Mouse (Mus musculus) MEL (cell line): ENCODE measurements at regions not wholly inside any gene's neighbourhood (a gene's known extent, or its start where the extent isn't known, plus 50 kb on each side); places are given as distances from the start of the nearest gene placed in this dataset.
A peak's percentile ranks its signal among the peaks of the same experiment; 100 is the strongest.

ENCODE experiments used
- DNase-seq: peaks from one replicate; pipeline ENCODE4 v3.0.0; 2011; ENCODE audit warnings: low read depth, low spot score
- H3K27ac ChIP-seq: 2 replicates; pipeline ENCODE4 v1.5.1; 2012; ENCODE audit warnings: low read depth, mild to moderate bottlenecking, control low read depth, low read length, moderate library complexity; ENCODE audit not compliant: control insufficient read depth
- H3K27me3 ChIP-seq, 2 experiments: fragments of 150-350 bp in 1 of 2; sonication (generic) in 1 of 2; 2 replicates each; pipeline ENCODE4 v1.6.1; 2012; ENCODE audit warnings: low read length in 2 of 2, mild to moderate bottlenecking in 2 of 2, improper control_type of control experiment in 1 of 2, moderate library complexity in 1 of 2; ENCODE audit not compliant: insufficient read depth in 2 of 2, control insufficient read depth in 1 of 2
- H3K36me3 ChIP-seq, 2 experiments: 2 replicates each; pipeline ENCODE4 v1.6.1; 2012 to 2014; ENCODE audit warnings: low read length in 2 of 2, improper control_type of control experiment in 1 of 2, inconsistent platforms in 1 of 2, mild to moderate bottlenecking in 1 of 2; ENCODE audit not compliant: insufficient read depth in 2 of 2, control insufficient read depth in 1 of 2
- H3K4me1 ChIP-seq, 2 experiments: fragments of 150-350 bp in 1 of 2; sonication (generic) in 1 of 2; 2 replicates each; pipeline ENCODE4 v1.6.1; 2012; ENCODE audit warnings: low read length in 2 of 2, improper control_type of control experiment in 1 of 2, mild to moderate bottlenecking in 1 of 2; ENCODE audit not compliant: insufficient read depth in 2 of 2, control insufficient read depth in 1 of 2
- H3K4me3 ChIP-seq, 2 experiments: fragments of 150-350 bp in 1 of 2; sonication (generic) in 1 of 2; 2 replicates each; pipeline ENCODE4 v1.5.1; 2012; ENCODE audit warnings: low read depth in 2 of 2, low read length in 2 of 2, mild to moderate bottlenecking in 2 of 2, moderate library complexity in 2 of 2, control low read depth in 1 of 2, improper control_type of control experiment in 1 of 2; ENCODE audit not compliant: control insufficient read depth in 1 of 2, insufficient read depth in 1 of 2
- H3K79me2 ChIP-seq: 2 replicates; pipeline ENCODE4 v1.6.1; 2012; ENCODE audit warnings: mild to moderate bottlenecking, low read length, moderate library complexity; ENCODE audit not compliant: control insufficient read depth, poor library complexity, insufficient read depth
- H3K9ac ChIP-seq: 2 replicates; pipeline ENCODE4 v1.6.1; 2012; ENCODE audit warnings: low read depth, mild to moderate bottlenecking, control low read depth, low read length, moderate library complexity; ENCODE audit not compliant: control insufficient read depth, poor library complexity, severe bottlenecking
- H3K9me3 ChIP-seq: fragments of 150-350 bp; sonication (generic); replicated peaks from 2 replicates; pipeline ENCODE4 v1.6.1; 2012; ENCODE audit warnings: mild to moderate bottlenecking, low read length, improper control_type of control experiment, moderate library complexity; ENCODE audit not compliant: insufficient read depth
- BHLHE40 ChIP-seq: IDR thresholded peaks from 2 replicates; pipeline ENCODE4 v1.6.1; 2012; ENCODE audit warnings: low read depth, mild to moderate bottlenecking, inconsistent platforms, low read length, improper control_type of control experiment, borderline replicate concordance
- CHD1 ChIP-seq: IDR thresholded peaks from 2 replicates; pipeline ENCODE4 v1.6.1; 2012; ENCODE audit warnings: low read depth, mild to moderate bottlenecking, inconsistent platforms, low read length, improper control_type of control experiment
- CHD2 ChIP-seq: IDR thresholded peaks from 2 replicates; pipeline ENCODE4 v1.6.1; 2011; ENCODE audit warnings: low read length, improper control_type of control experiment
- CTCF ChIP-seq, 3 experiments: IDR thresholded peaks in 2 of 3; conservative IDR thresholded peaks in 1 of 3; 2 replicates each; pipeline ENCODE4 v1.5.1; 2011 to 2012; ENCODE audit warnings: low read length in 3 of 3, low read depth in 2 of 3, mild to moderate bottlenecking in 2 of 3, improper control_type of control experiment in 1 of 3, inconsistent platforms in 1 of 3, mixed read lengths in 1 of 3, moderate library complexity in 1 of 3; ENCODE audit not compliant: control insufficient read depth in 1 of 3, insufficient read depth in 1 of 3, poor library complexity in 1 of 3, severe bottlenecking in 1 of 3
- E2F4 ChIP-seq: IDR thresholded peaks from 2 replicates; pipeline ENCODE4 v1.6.1; 2011; ENCODE audit warnings: low read depth, low read length, improper control_type of control experiment, borderline replicate concordance
- ELF1 ChIP-seq: IDR thresholded peaks from 2 replicates; pipeline ENCODE4 v1.6.1; 2014; ENCODE audit warnings: low read depth, mild to moderate bottlenecking, inconsistent platforms, low read length, improper control_type of control experiment, moderate library complexity
- EP300 ChIP-seq, 2 experiments: IDR thresholded peaks; 2 replicates each; pipeline ENCODE4 v1.6.1; 2011; ENCODE audit warnings: improper control_type of control experiment in 2 of 2, low read length in 2 of 2, low read depth in 1 of 2, mild to moderate bottlenecking in 1 of 2
- ETS1 ChIP-seq: IDR thresholded peaks from 2 replicates; pipeline ENCODE4 v1.6.1; 2012; ENCODE audit warnings: low read depth, mild to moderate bottlenecking, inconsistent platforms, low read length, improper control_type of control experiment, moderate library complexity
- HCFC1 ChIP-seq: IDR thresholded peaks from 2 replicates; pipeline ENCODE4 v1.6.1; 2012; ENCODE audit warnings: low read depth, mild to moderate bottlenecking, inconsistent platforms, low read length, improper control_type of control experiment, moderate library complexity
- JUND ChIP-seq: IDR thresholded peaks from 2 replicates; pipeline ENCODE4 v1.6.1; 2011; ENCODE audit warnings: low read depth, mild to moderate bottlenecking, improper control_type of control experiment, low read length
- KAT2A ChIP-seq: conservative IDR thresholded peaks from 2 replicates; pipeline ENCODE4 v1.6.1; 2012; ENCODE audit warnings: low read depth, low read length, improper control_type of control experiment, inconsistent platforms
- MAX ChIP-seq: IDR thresholded peaks from 2 replicates; pipeline ENCODE4 v1.6.1; 2011; ENCODE audit warnings: low read length, improper control_type of control experiment
- MAZ ChIP-seq: IDR thresholded peaks from 2 replicates; pipeline ENCODE4 v1.6.1; 2012; ENCODE audit warnings: low read depth, mild to moderate bottlenecking, inconsistent platforms, low read length, improper control_type of control experiment
- MEF2A ChIP-seq: IDR thresholded peaks from 2 replicates; pipeline ENCODE4 v1.6.1; 2014; ENCODE audit warnings: low read depth, mild to moderate bottlenecking, inconsistent platforms, low read length, improper control_type of control experiment; ENCODE audit not compliant: poor library complexity, insufficient replicate concordance, severe bottlenecking; ENCODE audit errors: extremely low read depth
- MYB ChIP-seq: IDR thresholded peaks from 2 replicates; pipeline ENCODE4 v1.6.1; 2011; ENCODE audit warnings: mild to moderate bottlenecking, low read depth, low read length, improper control_type of control experiment
- MYC ChIP-seq: IDR thresholded peaks from 2 replicates; pipeline ENCODE4 v1.6.1; 2011; ENCODE audit warnings: low read depth, mild to moderate bottlenecking, low read length, improper control_type of control experiment, moderate library complexity
- NRF1 ChIP-seq: IDR thresholded peaks from 2 replicates; pipeline ENCODE4 v1.6.1; 2014; ENCODE audit warnings: low read depth, mild to moderate bottlenecking, inconsistent platforms, low read length, improper control_type of control experiment, moderate library complexity; ENCODE audit not compliant: poor library complexity, insufficient read depth, severe bottlenecking
- POLR2AphosphoS2 ChIP-seq: IDR thresholded peaks from 2 replicates; pipeline ENCODE4 v1.6.1; 2011; ENCODE audit warnings: low read length, improper control_type of control experiment
- RCOR1 ChIP-seq: IDR thresholded peaks from 2 replicates; pipeline ENCODE4 v1.6.1; 2012; ENCODE audit warnings: low read depth, mild to moderate bottlenecking, inconsistent platforms, low read length, improper control_type of control experiment
- SMC3 ChIP-seq: IDR thresholded peaks from 2 replicates; pipeline ENCODE4 v1.6.1; 2011; ENCODE audit warnings: low read depth, low read length, improper control_type of control experiment
- TCF12 ChIP-seq: IDR thresholded peaks from 2 replicates; pipeline ENCODE4 v1.6.1; 2014; ENCODE audit warnings: low read depth, mild to moderate bottlenecking, inconsistent platforms, low read length, improper control_type of control experiment, moderate library complexity
- ZC3H11A ChIP-seq: IDR thresholded peaks from 2 replicates; pipeline ENCODE4 v1.6.1; 2012; ENCODE audit warnings: low read depth, mild to moderate bottlenecking, inconsistent platforms, low read length, improper control_type of control experiment
- ZMIZ1 ChIP-seq: IDR thresholded peaks from 2 replicates; pipeline ENCODE4 v1.6.1; 2012; ENCODE audit warnings: low read depth, mild to moderate bottlenecking, inconsistent platforms, low read length, improper control_type of control experiment, moderate library complexity
- ZNF384 ChIP-seq: IDR thresholded peaks from 2 replicates; pipeline ENCODE4 v1.6.1; 2012; ENCODE audit warnings: low read depth, mild to moderate bottlenecking, inconsistent platforms, low read length, improper control_type of control experiment

GRCm38 (mm10) chr6:61063129-61063528 lies 117.0 kb upstream of the Ccser1 start:
- no peak for DNase-seq

GRCm38 (mm10) chr6:61065769-61066168 lies 114.4 kb upstream of the Ccser1 start:
- no peaks in the 10 kb centered on the region for H3K36me3 ChIP-seq
- H3K27ac ChIP-seq: no peak overlapping the region
- H3K4me1 ChIP-seq: no peaks in the 10 kb centered on the region
- no peak overlapping the region for H3K4me3 ChIP-seq
- H3K79me2 ChIP-seq: no peaks in the 10 kb centered on the region
- H3K9me3 ChIP-seq: no peaks in the 10 kb centered on the region
- no peak overlapping the region for H3K9ac ChIP-seq
- H3K27me3 ChIP-seq: no peaks in the 10 kb centered on the region
- DNase-seq: no peak
- TF ChIP-seq MAZ: no peak
- TF ChIP-seq HCFC1: no peak
- no peak for TF ChIP-seq ZNF384
- no peak for TF ChIP-seq ELF1
- TF ChIP-seq MEF2A: no peak
- no peak for TF ChIP-seq CHD2
- no peak for TF ChIP-seq NRF1
- no peak for TF ChIP-seq RCOR1
- no peak for TF ChIP-seq MAX
- no peak for TF ChIP-seq POLR2AphosphoS2
- TF ChIP-seq ETS1: no peak
- TF ChIP-seq CHD1: no peak
- no peak for TF ChIP-seq ZMIZ1
- TF ChIP-seq KAT2A: no peak
- TF ChIP-seq ZC3H11A: no peak
- no peak for TF ChIP-seq E2F4
- TF ChIP-seq EP300 (IDR thresholded peaks at IDR 0.05; ENCODE audit: low read depth in 1 of 2, low read length in 2 of 2): no peak

More at GRCm38 (mm10) chr6:61063129-61063528, 117.0 kb upstream of the Ccser1 start:
- H3K4me3 ChIP-seq: no peak overlapping the region
- no peaks in the 10 kb centered on the region for H3K36me3 ChIP-seq
- H3K9me3 ChIP-seq: no peaks in the 10 kb centered on the region
- no peak overlapping the region for H3K27ac ChIP-seq
- H3K4me1 ChIP-seq: no peaks in the 10 kb centered on the region
- TF ChIP-seq SMC3 (peak; percentile 24; the same call in 1 of the 2 replicates), BHLHE40 (no peak), MAX (no peak), MYB (no peak), CTCF (IDR thresholded peaks at IDR 0.05 in 2 of 3, conservative IDR thresholded peaks at IDR 0.05 in 1 of 3; ENCODE audit: control insufficient read depth in 1 of 3, insufficient read depth in 1 of 3, low read depth in 2 of 3, low read length in 3 of 3, poor library complexity in 1 of 3, severe bottlenecking in 1 of 3) (peak in 1 of 3 experiments; percentile 11; a peak in 1 of 6 replicates), JUND (no peak), ZC3H11A (no peak), MYC (no peak), TCF12 (no peak), HCFC1 (no peak)
- TF ChIP-seq, all 39 proteins: peak for 2
- Histone ChIP-seq H3K79me2 (no peaks in the 10 kb centered on the region), H3K9ac (no peak overlapping the region), H3K27me3 (no peaks in the 10 kb centered on the region)
